Mouse (Mus musculus): ENCODE results near the gene Cpsf6. TPM values are rescaled to one million over a fixed set of nuclear protein-coding genes. Genes with fewer than 3 reads are reported as not detected.
A peak's percentile ranks its signal among the peaks of the same experiment; 100 is the strongest.

Cpsf6 gene
- polyA plus RNA-seq, 1 experiment from 2014 or later, result 235 TPM

- Histone ChIP-seq H3K4me2 (no peak overlapping the region), H3K36me3 (ENCODE audit: control insufficient read depth, insufficient read depth, low read length) (no peaks in the 10 kb centered on the region), H3K27ac (ENCODE audit: low read depth, low read length) (no peak overlapping the region), H3K9me3 (ENCODE audit: control insufficient read depth, low read length) (no peaks in the 10 kb centered on the region), H3K27me3 (ENCODE audit: control insufficient read depth, insufficient read depth, low read length) (no peaks in the 10 kb centered on the region), H3K4me1 (ENCODE audit: control insufficient read depth, insufficient read depth, low read length) (no peaks in the 10 kb centered on the region), H3K9ac (ENCODE audit: low read length) (no peak overlapping the region), H3K4me3 (ENCODE audit: low read depth, low read length) (no peak overlapping the region)
- WGBS, result 77% methylated on average over 8 of the region's 8 CpGs
- ATAC-seq (ENCODE audit: low FRiP score), result no peak
- DNase-seq (ENCODE audit: low spot score, missing footprints), result no peak
Measured at GRCm38 (mm10) chr10:117382996-117383550, 3.3 kb upstream of the Cpsf6 start.

- Histone ChIP-seq H3K36me3 (ENCODE audit: control insufficient read depth, insufficient read depth, low read length) (no peaks in the 10 kb centered on the region), H3K9ac (ENCODE audit: low read length) (no peak overlapping the region), H3K4me3 (ENCODE audit: low read depth, low read length) (no peak overlapping the region), H3K4me2 (no peak overlapping the region), H3K4me1 (ENCODE audit: control insufficient read depth, insufficient read depth, low read length) (peaks cover 4% of the 10 kb centered on the region; the same call in 1 of the 2 replicates), H3K27me3 (ENCODE audit: control insufficient read depth, insufficient read depth, low read length) (no peaks in the 10 kb centered on the region), H3K27ac (ENCODE audit: low read depth, low read length) (no peak overlapping the region), H3K9me3 (ENCODE audit: control insufficient read depth, low read length) (no peaks in the 10 kb centered on the region)
- WGBS, result 79% methylated on average over 2 of the region's 2 CpGs
- ATAC-seq (ENCODE audit: low FRiP score), result no peak
- no peak for DNase-seq (ENCODE audit: low spot score, missing footprints)
Measured at GRCm38 (mm10) chr10:117382146-117382545, 2.3 kb upstream of the Cpsf6 start.

- H3K36me3 ChIP-seq (ENCODE audit: control insufficient read depth, insufficient read depth, low read length), result no peaks in the 10 kb centered on the region
- H3K4me3 ChIP-seq (ENCODE audit: low read depth, low read length), result no peak overlapping the region
- 94% methylated on average over 4 of the region's 4 CpGs for WGBS
Measured at GRCm38 (mm10) chr10:117380721-117381570, 1.1 kb upstream of the Cpsf6 start.

GRCm38 (mm10) chr10:117379441-117379840, 374 bp downstream of the Cpsf6 start:
- H3K36me3 ChIP-seq (ENCODE audit: control insufficient read depth, insufficient read depth, low read length), result no peaks in the 10 kb centered on the region
- DNase-seq (ENCODE audit: low spot score, missing footprints) (no peak), ATAC-seq (ENCODE audit: low FRiP score) (no peak)
- no peak overlapping the region for H3K4me3 ChIP-seq (ENCODE audit: low read depth, low read length)
- H3K27me3 ChIP-seq (ENCODE audit: control insufficient read depth, insufficient read depth, low read length), result no peaks in the 10 kb centered on the region
- 87% methylated on average over 2 of the region's 2 CpGs for WGBS
- peaks cover 9% of the 10 kb centered on the region for H3K4me1 ChIP-seq (ENCODE audit: control insufficient read depth, insufficient read depth, low read length)
- no peaks in the 10 kb centered on the region for H3K9me3 ChIP-seq (ENCODE audit: control insufficient read depth, low read length)
- H3K27ac ChIP-seq (ENCODE audit: low read depth, low read length), result no peak overlapping the region
- H3K4me2 ChIP-seq, result no peak overlapping the region
- no peak overlapping the region for H3K9ac ChIP-seq (ENCODE audit: low read length)

More at GRCm38 (mm10) chr10:117380721-117381570, 1.1 kb upstream of the Cpsf6 start:
- peaks cover 4% of the 10 kb centered on the region; the same call in 1 of the 2 replicates for H3K4me1 ChIP-seq (ENCODE audit: control insufficient read depth, insufficient read depth, low read length)
- H3K9ac ChIP-seq (ENCODE audit: low read length), result no peak overlapping the region
- no peaks in the 10 kb centered on the region for H3K9me3 ChIP-seq (ENCODE audit: control insufficient read depth, low read length)
- no peak overlapping the region for H3K27ac ChIP-seq (ENCODE audit: low read depth, low read length)
- no peak overlapping the region for H3K4me2 ChIP-seq
- ATAC-seq (ENCODE audit: low FRiP score) (no peak), DNase-seq (ENCODE audit: low spot score, missing footprints) (no peak)
- H3K27me3 ChIP-seq (ENCODE audit: control insufficient read depth, insufficient read depth, low read length), result no peaks in the 10 kb centered on the region

GRCm38 (mm10) chr10:117378642-117379041, 1.2 kb downstream of the Cpsf6 start:
- H3K27ac ChIP-seq (ENCODE audit: low read depth, low read length), result no peak overlapping the region
- H3K36me3 ChIP-seq (ENCODE audit: control insufficient read depth, insufficient read depth, low read length), result no peaks in the 10 kb centered on the region
- H3K4me1 ChIP-seq (ENCODE audit: control insufficient read depth, insufficient read depth, low read length), result peaks cover 11% of the 10 kb centered on the region
- DNase-seq (ENCODE audit: low spot score, missing footprints) (no peak), ATAC-seq (ENCODE audit: low FRiP score) (no peak)
- no peak overlapping the region for H3K4me2 ChIP-seq
- no peaks in the 10 kb centered on the region for H3K9me3 ChIP-seq (ENCODE audit: control insufficient read depth, low read length)
- no peak overlapping the region for H3K9ac ChIP-seq (ENCODE audit: low read length)
- 95% methylated on average over 3 of the region's 3 CpGs for WGBS
- H3K27me3 ChIP-seq (ENCODE audit: control insufficient read depth, insufficient read depth, low read length), result no peaks in the 10 kb centered on the region
- H3K4me3 ChIP-seq (ENCODE audit: low read depth, low read length), result no peak overlapping the region

- H3K4me3 ChIP-seq (ENCODE audit: low read depth, low read length), result no peak overlapping the region
Measured at GRCm38 (mm10) chr10:117378291-117378555, 1.6 kb downstream of the Cpsf6 start.

GRCm38 (mm10) chr10:117377431-117378290, 2.2 kb downstream of the Cpsf6 start:
- peaks cover 11% of the 10 kb centered on the region for H3K4me1 ChIP-seq (ENCODE audit: control insufficient read depth, insufficient read depth, low read length)
- 9% methylated on average over 16 of the region's 16 CpGs for WGBS

More at GRCm38 (mm10) chr10:117378291-117378555, 1.6 kb downstream of the Cpsf6 start:
- H3K4me1 ChIP-seq (ENCODE audit: control insufficient read depth, insufficient read depth, low read length), result peaks cover 11% of the 10 kb centered on the region
- H3K27ac ChIP-seq (ENCODE audit: low read depth, low read length), result no peak overlapping the region
- H3K4me2 ChIP-seq, result no peak overlapping the region
- 93% methylated on average over 11 of the region's 11 CpGs for WGBS
- DNase-seq (ENCODE audit: low spot score, missing footprints) (no peak), ATAC-seq (ENCODE audit: low FRiP score) (no peak)
- no peaks in the 10 kb centered on the region for H3K36me3 ChIP-seq (ENCODE audit: control insufficient read depth, insufficient read depth, low read length)
- no peaks in the 10 kb centered on the region for H3K9me3 ChIP-seq (ENCODE audit: control insufficient read depth, low read length)
- no peaks in the 10 kb centered on the region for H3K27me3 ChIP-seq (ENCODE audit: control insufficient read depth, insufficient read depth, low read length)
- H3K9ac ChIP-seq (ENCODE audit: low read length), result no peak overlapping the region

GRCm38 (mm10) chr10:117376580-117377189, 3.1 kb downstream of the Cpsf6 start:
- H3K4me2 ChIP-seq, result peak overlapping the region; percentile 63; the same call in 1 of the 2 replicates
- H3K9me3 ChIP-seq (ENCODE audit: control insufficient read depth, low read length), result no peaks in the 10 kb centered on the region
- peak overlapping the region; percentile 100 for H3K9ac ChIP-seq (ENCODE audit: low read length)
- ATAC-seq (ENCODE audit: low FRiP score) (peak; percentile 97), DNase-seq (ENCODE audit: low spot score, missing footprints) (peak; percentile 100)
- H3K4me3 ChIP-seq (ENCODE audit: low read depth, low read length), result peak overlapping the region; percentile 99
- H3K4me1 ChIP-seq (ENCODE audit: control insufficient read depth, insufficient read depth, low read length), result peaks cover 11% of the 10 kb centered on the region
- H3K36me3 ChIP-seq (ENCODE audit: control insufficient read depth, insufficient read depth, low read length), result no peaks in the 10 kb centered on the region
- under 1% methylated on average over 48 of the region's 86 CpGs for WGBS
- no peaks in the 10 kb centered on the region for H3K27me3 ChIP-seq (ENCODE audit: control insufficient read depth, insufficient read depth, low read length)
- H3K27ac ChIP-seq (ENCODE audit: low read depth, low read length), result peak overlapping the region; percentile 88

More at GRCm38 (mm10) chr10:117377431-117378290, 2.2 kb downstream of the Cpsf6 start:
- ATAC-seq (ENCODE audit: low FRiP score), result no peak
- Histone ChIP-seq H3K4me3 (ENCODE audit: low read depth, low read length) (peak overlapping the region; percentile 99), H3K36me3 (ENCODE audit: control insufficient read depth, insufficient read depth, low read length) (no peaks in the 10 kb centered on the region), H3K4me2 (peak overlapping the region; percentile 63), H3K27ac (ENCODE audit: low read depth, low read length) (peak overlapping the region; percentile 88), H3K9ac (ENCODE audit: low read length) (peak overlapping the region; percentile 100), H3K9me3 (ENCODE audit: control insufficient read depth, low read length) (no peaks in the 10 kb centered on the region), H3K27me3 (ENCODE audit: control insufficient read depth, insufficient read depth, low read length) (no peaks in the 10 kb centered on the region)
- peak; percentile 94 for DNase-seq (ENCODE audit: low spot score, missing footprints)

Measured in midbrain, embryonic 11.5 days (tissue).